Mouse (Mus musculus) lung, postnatal 0 days (tissue): Measurements from ENCODE around the gene Dnajc6.

Source experiments
- CTCF ChIP-seq: IDR thresholded peaks from 2 replicates; pipeline ENCODE4 v1.5.1; 2016; ENCODE audit warnings: antibody characterized with exemption, mild to moderate bottlenecking
- EP300 ChIP-seq: IDR thresholded peaks from 2 replicates; pipeline ENCODE4 v1.6.1; 2016; ENCODE audit warnings: antibody characterized with exemption, mild to moderate bottlenecking, control low read depth

DNA sequence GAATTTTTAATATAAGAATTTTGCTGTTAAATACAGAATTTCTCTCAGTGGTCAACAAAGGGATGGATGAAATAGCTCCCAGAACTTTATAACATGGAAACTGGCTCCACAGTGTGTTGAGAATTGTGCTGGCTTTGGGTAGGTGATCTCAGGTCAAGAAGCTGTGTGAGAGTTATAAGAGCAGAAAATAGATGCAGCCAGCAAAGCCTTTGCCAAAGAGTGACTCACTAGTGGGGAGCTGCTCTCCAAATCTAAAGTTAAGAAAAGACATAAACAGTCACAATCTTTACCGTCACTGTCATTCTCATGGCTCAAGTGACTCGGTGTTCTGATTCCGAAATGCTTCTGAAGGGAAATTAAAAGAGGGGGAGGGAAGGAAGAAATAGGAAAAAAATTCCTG, 23.7 kb upstream of the Dnajc6 start:
- no peak for TF ChIP-seq CTCF
- TF ChIP-seq EP300 = no peak
